Mouse (Mus musculus) gastrocnemius, adult 18-20 months (tissue): ENCODE data around the gene Bmi1. TPM values are rescaled to one million over a fixed set of nuclear protein-coding genes. Genes with fewer than 3 reads are reported as not detected.

Source experiments
- DNase-seq: peaks from one replicate; pipeline ENCODE4 v3.0.0; 2021; ENCODE audit warnings: low spot score
- total RNA-seq, 2 experiments: library from RNA; stranded (reverse); gene quantifications; 2 replicates each; pipeline ENCODE4 v1.2.3; 2021

The Bmi1 gene
- total RNA-seq, 2 experiments from 2014 or later, result 67.2 to 67.6 TPM

DNA sequence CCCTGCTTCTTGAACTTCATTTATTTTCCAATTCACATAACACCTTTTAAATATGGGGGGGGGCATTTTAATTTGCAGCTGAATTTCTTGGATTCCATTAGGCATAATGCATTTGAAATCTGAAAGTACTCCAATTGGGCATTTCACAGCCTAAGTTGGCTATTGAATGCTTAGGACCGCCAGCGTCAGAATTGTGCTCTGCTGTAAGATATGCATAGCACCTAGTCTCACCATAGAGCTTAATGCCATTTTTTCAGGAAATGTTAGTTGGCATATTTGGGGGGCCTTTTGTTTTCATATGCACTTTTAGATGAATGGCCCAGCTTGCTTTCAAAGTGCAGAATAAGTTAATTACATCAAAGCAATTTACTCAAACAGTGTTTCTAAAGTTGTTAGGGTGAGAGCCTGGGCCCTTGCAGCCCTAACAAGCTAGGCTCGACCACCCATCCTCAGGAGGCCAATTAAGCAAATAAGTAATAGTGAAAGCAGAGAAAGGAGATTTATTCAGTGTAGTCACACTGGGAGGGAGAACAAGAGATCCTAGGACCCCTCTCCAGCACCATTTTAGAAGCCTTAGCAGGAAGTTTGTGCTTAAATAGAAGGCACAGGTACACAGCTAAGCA is 45.5 kb downstream of the Bmi1 start:
- no peak for DNase-seq

DNA sequence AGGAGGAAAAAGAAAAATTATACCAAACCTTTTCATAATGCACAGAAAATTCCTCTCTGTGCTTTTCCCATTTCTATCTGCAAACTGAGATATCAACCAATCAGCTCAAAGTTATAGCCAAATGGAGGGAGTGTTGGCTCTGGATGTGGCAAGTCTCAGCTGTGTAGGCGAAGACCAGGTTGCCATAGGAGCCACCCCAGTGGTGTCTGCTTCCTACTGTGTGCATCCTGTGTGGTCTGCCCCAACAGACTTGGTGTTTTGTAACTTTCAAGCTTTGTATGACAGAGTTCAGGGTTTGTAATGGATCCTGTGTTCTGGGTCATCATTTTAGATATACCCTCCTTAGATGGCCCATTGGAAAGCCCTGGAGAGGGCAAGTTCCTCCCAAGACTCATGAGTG is 47.6 kb downstream of the Bmi1 start:
- DNase-seq, result no peak

DNA sequence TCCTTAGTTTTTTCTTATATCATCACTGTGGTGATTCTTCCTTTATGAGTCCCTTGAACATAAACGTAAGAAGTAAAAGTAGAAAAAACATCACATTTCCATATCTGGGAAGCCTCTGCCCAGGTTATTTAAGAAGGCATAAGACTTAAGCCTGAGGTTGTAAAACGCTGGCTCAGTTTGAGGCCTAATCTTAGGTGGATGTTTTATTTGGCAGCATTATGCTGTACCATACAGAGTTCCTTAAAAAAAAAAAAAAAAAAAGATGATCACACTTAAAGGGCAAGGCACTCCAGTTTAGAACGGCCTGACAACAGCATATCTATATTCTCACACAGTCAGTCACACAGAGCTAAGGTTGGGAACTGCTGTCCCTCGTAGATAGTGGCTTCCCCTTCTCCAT is 49.1 kb downstream of the Bmi1 start:
- DNase-seq, result no peak

DNA sequence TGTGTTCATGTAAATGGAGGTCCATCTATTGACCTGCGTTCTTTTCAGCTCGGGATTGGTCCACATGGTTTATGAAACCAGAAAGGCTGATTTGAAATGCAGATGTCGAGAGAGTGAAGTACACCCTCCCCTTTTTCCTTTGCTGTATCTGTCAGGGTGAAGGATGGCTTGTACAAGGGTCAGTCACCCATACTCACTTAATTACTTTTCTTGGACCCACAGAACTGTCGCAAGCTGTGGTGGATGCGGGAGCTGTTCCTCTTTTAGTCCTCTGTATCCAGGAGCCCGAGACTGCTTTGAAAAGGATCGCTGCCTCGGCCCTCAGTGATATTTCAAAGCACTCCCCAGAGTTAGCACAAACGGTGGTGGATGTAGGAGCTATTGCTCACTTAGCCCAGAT is 54.9 kb downstream of the Bmi1 start:
- no peak for DNase-seq

DNA sequence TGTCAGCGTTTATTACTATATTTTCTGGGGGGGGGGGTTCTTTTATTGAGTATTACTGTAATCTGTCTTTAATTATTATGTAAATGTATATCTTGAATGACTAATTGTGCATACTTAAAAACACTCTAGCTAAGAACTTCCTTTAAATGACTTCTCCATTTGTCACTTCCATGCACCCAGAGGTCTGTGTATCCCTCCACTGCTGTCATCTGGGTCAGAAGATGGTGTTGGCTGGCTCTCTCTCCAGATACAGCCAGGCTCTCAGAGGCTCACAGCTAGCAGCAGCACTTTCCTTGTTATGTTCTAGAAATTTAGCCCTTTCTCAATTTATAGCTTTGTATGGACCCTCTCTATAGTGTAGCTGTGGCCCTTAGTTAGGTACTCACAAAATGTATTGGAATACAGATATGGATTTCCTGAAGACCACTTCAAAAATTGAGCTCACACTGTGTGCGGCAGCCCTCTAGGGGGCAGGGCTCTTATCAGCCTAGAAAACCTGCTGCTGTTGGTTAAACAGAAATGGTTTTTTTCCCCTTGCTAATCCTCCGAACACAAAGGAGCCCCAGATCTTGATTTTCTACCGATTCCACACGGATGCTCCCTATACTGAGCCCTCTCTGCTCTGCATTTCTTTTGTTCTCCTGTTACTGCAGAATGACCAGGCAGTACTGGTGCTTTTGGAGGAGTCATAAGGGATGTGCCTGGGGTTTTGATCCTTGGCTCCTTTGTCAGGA is 57.7 kb downstream of the Bmi1 start:
- DNase-seq, result no peak

Other genes with a start within 250 kb of the Bmi1 start
- 10 to 100 TPM; 89.8 to 95.3 TPM for gene Commd3, start 4.6 kb upstream of the Bmi1 start, total RNA-seq
- gene Spag6, start 17.0 kb downstream of the Bmi1 start, total RNA-seq, result 1 to 10 TPM; 1.0 to 1.4 TPM